Mouse (Mus musculus) spleen, adult 18-20 months (tissue): ENCODE measurements around the gene Epb41.

Source experiments
- DNase-seq, 2 experiments: peaks; one replicate each; pipeline ENCODE4 v3.0.0; 2022; ENCODE audit warnings: mixed read lengths in 2 of 2

The Epb41 gene

DNA sequence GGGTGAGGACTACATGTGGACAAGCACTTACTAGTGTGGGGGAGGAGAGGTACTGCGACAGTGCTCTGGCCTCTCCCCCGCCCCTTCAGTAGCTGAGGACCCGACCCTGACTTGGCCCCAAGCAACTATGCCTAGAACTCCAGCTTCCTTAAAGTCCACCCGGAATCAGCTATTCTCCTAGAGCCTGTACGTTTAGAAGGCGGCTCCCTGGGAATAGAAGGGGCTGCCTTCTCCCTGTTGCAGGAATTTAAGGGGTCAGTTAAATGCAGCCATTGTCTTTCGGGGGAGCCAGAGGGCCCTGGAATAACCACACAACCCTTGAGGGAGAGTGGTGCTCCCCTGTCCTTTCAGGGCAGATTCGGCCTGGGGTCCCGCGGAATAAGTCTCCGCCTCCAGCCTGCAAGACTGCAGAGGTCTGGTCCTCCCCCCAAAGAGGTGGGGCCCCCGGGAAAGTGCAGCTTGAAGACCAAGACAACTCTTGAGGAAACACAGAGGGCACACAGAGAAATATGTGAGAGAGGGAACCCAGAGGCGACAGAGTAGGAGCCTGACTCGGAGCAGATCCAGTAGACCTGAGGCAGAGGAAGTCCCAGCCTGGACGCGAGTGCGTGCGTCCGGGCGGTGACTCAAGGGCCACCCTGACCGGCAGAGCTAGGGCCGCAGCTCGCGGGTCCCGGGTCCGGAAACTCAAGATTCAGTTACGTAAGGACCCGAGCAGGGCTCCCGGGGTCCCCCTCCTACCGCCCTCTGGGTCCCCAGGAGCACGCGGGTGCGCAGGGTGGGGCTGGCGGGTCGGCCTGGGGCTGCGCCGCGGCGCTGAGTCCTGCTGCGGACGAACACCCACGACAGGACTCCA, 816 bp downstream of the Epb41 start, which contains the start of gene Gm10300:
Gene Gm10300, plus strand, starts transcription at position 621 of the 856 bp plus-strand sequence.
- DNase-seq, result peak in 1 of 2 experiments; percentile 35

DNA sequence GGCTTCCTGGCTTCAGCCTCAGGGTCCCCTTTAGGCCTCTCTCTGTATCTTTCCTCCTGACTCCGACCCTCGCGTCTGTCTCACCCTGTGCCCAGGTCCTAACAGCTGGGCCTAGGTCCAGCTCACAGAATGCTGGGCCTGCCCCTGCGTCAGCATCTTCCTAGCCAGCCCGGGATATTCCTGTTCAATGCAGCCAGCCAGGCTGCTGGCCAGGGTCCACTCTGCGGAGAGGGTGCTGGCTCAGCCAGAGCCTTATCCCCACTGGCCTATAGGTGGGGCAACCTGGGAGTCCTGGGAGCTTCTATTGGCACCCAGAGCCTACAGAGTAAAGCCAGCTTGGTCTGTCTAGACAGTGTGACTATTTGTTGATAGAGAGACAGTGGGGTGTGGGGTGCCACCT, 2.2 kb downstream of the Epb41 start:
- no peak for DNase-seq

- no peak for DNase-seq
Measured at GRCm38 (mm10) chr4:132072156-132072555, 3.0 kb downstream of the Epb41 start.

DNA sequence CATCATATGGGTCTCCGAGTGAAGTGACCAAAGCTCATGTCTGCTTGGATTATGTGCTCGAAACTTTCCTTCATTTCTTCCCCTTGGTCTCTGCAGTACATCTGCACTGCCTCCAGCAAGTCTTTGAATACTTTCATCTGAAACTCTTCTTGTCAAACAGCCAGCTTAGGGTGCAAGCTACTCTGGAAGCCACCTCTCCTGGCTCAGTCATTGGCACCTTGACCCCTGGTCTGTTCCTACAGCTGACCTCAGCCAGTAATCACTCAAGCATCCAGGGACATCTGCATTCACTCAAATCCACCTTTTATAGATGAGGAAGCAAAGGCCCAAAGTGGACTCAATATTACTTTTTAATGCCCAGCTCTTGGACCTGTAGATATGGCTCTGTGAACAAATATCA, 3.4 kb downstream of the Epb41 start:
- DNase-seq, result no peak

DNA sequence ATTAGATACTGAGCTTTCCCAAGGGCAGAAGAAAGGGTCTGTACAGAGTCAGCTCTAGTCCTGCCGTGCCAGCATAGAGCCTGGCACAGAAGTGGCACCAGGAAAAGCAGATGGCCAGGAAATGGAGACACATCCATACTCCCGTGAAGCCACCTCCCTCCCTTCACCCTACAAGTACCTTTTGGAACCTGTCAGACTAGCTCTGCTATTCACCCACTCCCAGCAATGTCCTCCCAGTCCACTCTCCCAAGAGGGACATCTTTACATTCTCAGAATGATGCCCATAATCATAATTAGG, 7.2 kb downstream of the Epb41 start:
- no peak for DNase-seq

GRCm38 (mm10) chr4:132067112-132067937, 7.8 kb downstream of the Epb41 start:
- DNase-seq, result no peak

DNA sequence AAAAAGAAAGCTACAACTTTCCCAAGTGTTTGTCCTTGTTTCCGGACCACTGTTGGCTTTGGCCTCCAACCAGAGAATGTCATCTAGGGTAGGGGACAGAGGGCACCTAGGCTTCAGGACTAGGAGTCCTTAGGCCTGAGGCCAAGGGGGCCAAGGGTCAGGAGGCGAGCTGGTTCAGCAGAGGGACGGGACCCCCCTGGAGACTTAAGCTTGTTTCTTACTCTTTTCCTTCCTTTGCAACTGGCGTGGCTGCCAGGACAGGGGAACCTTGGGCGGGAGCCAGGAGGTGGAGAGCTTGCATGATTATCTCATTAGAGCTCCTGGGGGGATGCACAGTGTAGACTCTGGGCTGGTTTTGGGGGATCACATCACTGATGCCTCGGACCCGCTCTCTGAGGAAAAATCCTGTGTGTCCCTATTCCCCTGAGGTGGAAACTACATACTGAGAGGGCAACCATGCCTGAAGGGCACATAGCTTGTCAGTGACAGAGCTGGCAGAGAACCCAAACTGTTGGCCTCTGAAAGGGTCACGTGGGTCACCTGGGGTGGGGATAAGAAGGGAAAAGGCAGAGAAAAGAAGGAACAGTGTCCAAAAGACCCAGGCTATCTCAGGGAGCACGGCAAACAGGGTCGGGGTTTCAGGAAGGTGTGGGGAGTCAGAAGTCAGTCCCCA, 8.9 kb downstream of the Epb41 start:
- DNase-seq, result no peak

GRCm38 (mm10) chr4:132065578-132065977, 9.5 kb downstream of the Epb41 start:
- no peak for DNase-seq

GRCm38 (mm10) chr4:132064550-132064949, 10.6 kb downstream of the Epb41 start:
- DNase-seq, result no peak

DNA sequence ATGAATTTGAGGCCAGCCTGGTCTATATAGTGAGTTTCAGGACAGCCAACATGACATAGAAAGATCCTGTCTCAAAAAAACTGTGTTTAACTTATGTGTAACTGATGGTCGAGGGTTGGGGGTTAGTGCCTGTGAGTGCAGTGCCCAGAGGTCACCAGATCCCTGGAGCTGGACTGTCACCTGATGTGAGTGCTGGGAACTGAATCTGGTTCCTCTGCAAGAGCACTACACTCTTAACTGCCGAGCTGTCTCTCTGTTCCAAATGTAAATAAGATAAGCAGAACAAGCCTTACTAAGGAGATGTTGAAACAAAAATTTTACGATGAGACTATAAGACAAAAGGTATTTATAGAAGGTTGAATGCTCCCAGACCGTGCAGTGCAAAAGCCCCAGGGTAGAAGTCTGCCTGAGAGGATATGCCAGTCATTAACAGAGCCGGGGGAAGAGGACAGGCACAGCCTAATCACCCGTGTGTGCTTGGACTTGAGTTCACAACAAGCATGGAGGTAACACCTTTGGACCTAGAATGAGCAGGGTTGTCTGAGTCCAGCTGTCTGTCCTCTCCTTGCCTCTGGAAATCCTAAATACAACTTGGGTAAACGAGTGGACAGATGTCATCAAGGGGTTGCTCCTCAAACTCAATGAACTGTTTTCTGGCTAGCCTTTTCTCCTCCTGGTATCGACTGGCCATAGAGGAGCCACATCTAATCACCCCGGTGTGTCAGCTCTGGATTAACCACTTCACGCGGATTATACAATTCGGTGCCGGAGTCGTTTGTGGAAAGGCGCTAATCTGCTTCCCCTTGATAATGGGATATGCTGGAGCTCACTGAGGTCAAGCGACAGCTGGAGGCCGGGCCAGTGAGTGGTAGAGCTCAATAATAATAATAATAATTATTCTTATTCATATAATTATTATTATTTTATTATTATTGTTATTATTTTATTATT, 11.9 kb downstream of the Epb41 start:
- DNase-seq, result no peak

DNA sequence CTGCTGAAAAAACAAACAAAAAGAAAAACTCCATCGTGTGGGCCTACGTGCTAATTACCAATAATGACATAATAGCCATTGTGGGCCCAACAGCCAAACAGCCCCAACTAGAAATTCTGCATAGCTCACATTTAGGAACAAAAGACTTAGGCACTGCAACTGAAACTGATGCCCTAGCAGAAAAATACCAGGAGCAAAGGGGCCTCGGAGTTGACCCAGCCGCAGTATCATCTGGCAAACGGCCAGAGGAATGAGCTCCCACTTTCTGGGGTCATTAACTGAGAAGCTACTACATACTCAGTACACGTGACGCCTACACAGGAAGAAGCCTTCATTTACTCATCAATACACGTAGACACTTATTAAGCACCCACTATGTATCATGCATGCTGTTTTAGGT, 12.8 kb downstream of the Epb41 start:
- no peak for DNase-seq

- no peak for DNase-seq
Measured at GRCm38 (mm10) chr4:132060040-132060832, 14.9 kb downstream of the Epb41 start.

- DNase-seq, result no peak
Measured at GRCm38 (mm10) chr4:132059541-132059940, 15.6 kb downstream of the Epb41 start.

GRCm38 (mm10) chr4:132057311-132057710, 17.8 kb downstream of the Epb41 start:
- DNase-seq, result no peak

GRCm38 (mm10) chr4:132051321-132052275, 23.5 kb downstream of the Epb41 start:
- no peak for DNase-seq

DNA sequence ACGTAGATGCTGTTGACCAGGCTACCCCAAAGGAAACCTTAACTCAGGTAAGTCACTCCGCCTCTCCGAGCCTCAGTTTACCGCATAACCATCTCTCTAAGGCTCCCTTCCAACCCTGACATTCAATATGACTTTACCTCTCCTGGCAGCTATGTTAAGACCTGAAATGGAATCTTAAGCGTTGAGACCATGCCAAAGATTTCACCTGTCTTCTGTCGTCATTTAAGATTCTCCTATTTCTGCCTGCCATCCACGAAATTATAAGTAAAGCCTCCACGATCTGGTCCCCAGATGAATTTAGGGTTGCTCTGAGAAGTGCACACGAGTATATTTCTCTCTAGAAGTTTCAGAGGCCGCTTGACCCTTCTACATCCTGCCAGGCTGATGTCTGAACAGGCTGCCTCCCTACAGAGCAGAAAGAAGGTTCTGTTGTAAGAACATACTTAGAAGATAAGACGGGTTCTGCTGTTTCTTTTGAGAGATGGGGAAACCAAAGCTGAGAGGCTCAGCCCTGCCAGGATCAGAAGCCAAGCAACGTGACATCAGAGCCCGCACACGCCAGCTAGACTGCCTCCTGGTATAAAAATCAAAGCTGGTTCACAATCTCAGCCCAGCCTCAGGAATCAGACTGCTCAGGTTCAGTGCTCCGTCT, 25.4 kb downstream of the Epb41 start:
- DNase-seq, result no peak

DNA sequence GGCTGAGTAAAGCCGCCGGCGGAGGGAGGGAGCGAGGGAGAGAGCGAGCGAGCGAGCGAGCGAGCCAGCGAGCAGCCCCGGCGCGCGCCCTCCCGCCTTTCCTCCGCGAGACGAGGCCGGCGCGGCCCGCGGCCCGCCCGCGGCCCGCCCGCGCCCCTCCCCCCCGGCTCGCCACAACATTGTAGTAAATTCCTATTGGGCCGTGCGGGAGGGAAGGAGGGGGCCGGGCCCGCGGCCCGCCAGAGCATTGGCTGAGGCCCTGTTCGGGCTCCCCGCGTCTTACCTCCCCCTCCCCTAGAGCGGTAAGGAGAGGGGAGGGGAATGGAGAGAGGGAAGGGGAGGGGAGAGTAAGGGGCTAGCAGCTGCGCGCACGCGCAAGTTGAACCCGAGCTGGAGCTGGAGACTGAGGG, 26.1 kb downstream of the Epb41 start:
- DNase-seq, result peak; percentile 71 to 79

- peak; percentile 64 to 66 for DNase-seq
Measured at GRCm38 (mm10) chr4:132048011-132048991, 26.8 kb downstream of the Epb41 start.
